Mouse (Mus musculus): ENCODE data around the gene Gja6.

- no peak for TF ChIP-seq CTCF (conservative IDR thresholded peaks at IDR 0.05; ENCODE audit: insufficient read depth, insufficient read length, low read depth, low read length)
- no peak for TF ChIP-seq POLR2A (IDR thresholded peaks at IDR 0.05; ENCODE audit: low read depth, low read length)
Measured at GRCm38 (mm10) chrX:160901118-160901517, 5.7 kb downstream of the Gja6 start.
